Mouse (Mus musculus) embryonic facial prominence, embryonic 11.5 days (tissue): ENCODE measurements at regions not wholly inside any gene's neighbourhood (a gene's known extent, or its start where the extent isn't known, plus 50 kb on each side); places are given as distances from the start of the nearest gene placed in this dataset.

Experiments
- ATAC-seq: fragments of 200-750 bp; cut with Nextera tagmentation; replicated peaks from 2 replicates; pipeline ENCODE4 v1.8.0; 2017; ENCODE audit warnings: low read depth; ENCODE audit not compliant: insufficient number of reproducible peaks, low FRiP score, low TSS enrichment
- DNase-seq: peaks from one replicate; pipeline ENCODE4 v3.0.0-alpha.2; 2015; ENCODE audit warnings: low spot score
- H3K27ac ChIP-seq: fragments of 300-500 bp; sonication (generic); replicated peaks from 2 replicates; pipeline ENCODE4 v1.5.1; 2014; ENCODE audit warnings: mild to moderate bottlenecking, low read depth, low read length, control low read depth
- H3K27me3 ChIP-seq: fragments of 300-500 bp; sonication (generic); 2 replicates; pipeline ENCODE4 v1.6.1; 2014; ENCODE audit warnings: mild to moderate bottlenecking, low read length, moderate library complexity, mixed read lengths; ENCODE audit not compliant: control insufficient read depth, insufficient read depth
- H3K36me3 ChIP-seq: fragments of 300-500 bp; sonication (generic); replicated peaks from 2 replicates; pipeline ENCODE4 v1.6.1; 2014; ENCODE audit warnings: low read depth, mild to moderate bottlenecking, low read length, moderate library complexity, mixed read lengths; ENCODE audit not compliant: control insufficient read depth, insufficient read depth
- H3K4me1 ChIP-seq: fragments of 300-500 bp; sonication (generic); 2 replicates; pipeline ENCODE4 v1.6.1; 2014; ENCODE audit warnings: low read length, mixed read lengths; ENCODE audit not compliant: control insufficient read depth, insufficient read depth
- H3K4me2 ChIP-seq: fragments of 300-500 bp; sonication (generic); 2 replicates; pipeline ENCODE4 v1.6.1; 2014; ENCODE audit warnings: low read depth, mild to moderate bottlenecking, control low read depth, low read length, moderate library complexity
- H3K4me3 ChIP-seq: fragments of 300-500 bp; sonication (generic); 2 replicates; pipeline ENCODE4 v1.5.1; 2014; ENCODE audit warnings: low read depth, low read length, control low read depth
- H3K9ac ChIP-seq: fragments of 300-500 bp; sonication (generic); replicated peaks from 2 replicates; pipeline ENCODE4 v1.6.1; 2014; ENCODE audit warnings: mild to moderate bottlenecking, control low read depth, low read length
- H3K9me3 ChIP-seq: fragments of 300-500 bp; sonication (generic); replicated peaks from 2 replicates; pipeline ENCODE4 v1.6.1; 2016; ENCODE audit warnings: mild to moderate bottlenecking, low read length, inconsistent platforms, mixed read lengths; ENCODE audit not compliant: control insufficient read depth
- WGBS: fragments of 180-500 bp; shearing (Covaris S2); extraction: QIAGEN DNeasy Blood & Tissue Kit; methylation state at CpG from one replicate; pipeline ENCODE4 v1.1.7; 2014; 5-methylcytosine and 5-hydroxymethylcytosine counted together

GRCm38 (mm10) chr6:100148751-100149457 is 138.4 kb downstream of the Rybp start:
- no peak overlapping the region for H3K4me2 ChIP-seq
- no peak for DNase-seq
- no peak for ATAC-seq
- H3K9me3 ChIP-seq = no peaks in the 10 kb centered on the region
- H3K27me3 ChIP-seq = no peaks in the 10 kb centered on the region
- H3K4me1 ChIP-seq = peaks cover 7% of the 10 kb centered on the region
- no peak overlapping the region for H3K27ac ChIP-seq
- H3K9ac ChIP-seq = no peak overlapping the region
- no peak overlapping the region for H3K4me3 ChIP-seq
- WGBS = 78% methylated on average over 4 of the region's 4 CpGs
- H3K36me3 ChIP-seq = no peaks in the 10 kb centered on the region

- peaks cover 1% of the 10 kb centered on the region; the same call in 1 of the 2 replicates for H3K27me3 ChIP-seq
- DNase-seq (no peak), ATAC-seq (no peak)
- H3K27ac ChIP-seq = no peak overlapping the region
- no peaks in the 10 kb centered on the region for H3K9me3 ChIP-seq
- H3K36me3 ChIP-seq = no peaks in the 10 kb centered on the region
- peaks cover 10% of the 10 kb centered on the region for H3K4me1 ChIP-seq
- 25% methylated on average over 5 of the region's 5 CpGs for WGBS
- H3K4me3 ChIP-seq = no peak overlapping the region
- H3K9ac ChIP-seq = no peak overlapping the region
- no peak overlapping the region for H3K4me2 ChIP-seq
These were observed 140.8 kb downstream of the Rybp start for GRCm38 (mm10) chr6:100146360-100146935.

- Histone ChIP-seq H3K9me3 (no peaks in the 10 kb centered on the region), H3K4me1 (peaks cover 10% of the 10 kb centered on the region), H3K4me3 (no peak overlapping the region), H3K4me2 (no peak overlapping the region), H3K27ac (no peak overlapping the region), H3K27me3 (peaks cover 2% of the 10 kb centered on the region; the same call in 1 of the 2 replicates), H3K36me3 (no peaks in the 10 kb centered on the region), H3K9ac (no peak overlapping the region)
- ATAC-seq (no peak), DNase-seq (no peak)
- 75% methylated on average over 2 of the region's 2 CpGs for WGBS
These were observed 141.4 kb downstream of the Rybp start for GRCm38 (mm10) chr6:100145869-100146268.

- H3K4me3 ChIP-seq = no peak overlapping the region
- H3K4me1 ChIP-seq = peaks cover 10% of the 10 kb centered on the region
- 39% methylated on average over 4 of the region's 4 CpGs for WGBS
- H3K9ac ChIP-seq = no peak overlapping the region
- no peaks in the 10 kb centered on the region for H3K36me3 ChIP-seq
- no peak overlapping the region for H3K27ac ChIP-seq
- no peaks in the 10 kb centered on the region for H3K9me3 ChIP-seq
- DNase-seq (no peak), ATAC-seq (no peak)
- H3K4me2 ChIP-seq = no peak overlapping the region
- peaks cover 2% of the 10 kb centered on the region; the same call in 1 of the 2 replicates for H3K27me3 ChIP-seq
These were observed 142.6 kb downstream of the Rybp start for GRCm38 (mm10) chr6:100144544-100145287.

GRCm38 (mm10) chr6:100143586-100144301 is 143.5 kb downstream of the Rybp start:
- H3K27ac ChIP-seq = no peak overlapping the region
- no peak overlapping the region for H3K4me3 ChIP-seq
- H3K4me1 ChIP-seq = peaks cover 10% of the 10 kb centered on the region

DNA sequence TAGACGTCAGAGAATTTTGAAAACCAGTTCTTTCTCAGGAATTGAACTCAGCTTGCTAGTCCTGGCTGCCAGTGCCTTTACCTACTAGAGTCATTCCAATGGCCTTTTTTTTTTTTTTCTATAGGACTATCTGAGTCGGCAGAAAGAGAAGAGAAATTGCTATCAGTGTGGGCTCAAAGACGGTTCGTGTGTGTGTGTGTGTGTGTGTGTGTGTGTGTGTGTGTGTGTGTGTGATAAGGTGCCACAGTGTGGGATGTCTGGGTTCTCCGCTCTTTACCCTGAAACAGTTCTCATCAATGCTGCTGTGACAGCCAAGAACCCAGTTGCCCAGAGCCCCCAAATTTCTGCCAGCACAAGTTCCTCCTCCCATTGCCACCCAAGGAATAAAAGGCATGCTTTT is 146.1 kb downstream of the Rybp start:
- 75% methylated on average over 5 of the region's 5 CpGs for WGBS
- no peak for ATAC-seq

More at GRCm38 (mm10) chr6:100143586-100144301, 143.5 kb downstream of the Rybp start:
- Histone ChIP-seq H3K4me2 (peak overlapping the region; percentile 27; the same call in 1 of the 2 replicates), H3K9me3 (no peaks in the 10 kb centered on the region), H3K36me3 (no peaks in the 10 kb centered on the region), H3K9ac (peak overlapping the region; percentile 29), H3K27me3 (peaks cover 2% of the 10 kb centered on the region; the same call in 1 of the 2 replicates)
- DNase-seq (peak; percentile 50), ATAC-seq (no peak; the same call in 1 of the 2 replicates)
- WGBS = 3% methylated on average over 16 of the region's 16 CpGs

GRCm38 (mm10) chr6:100140581-100141114 is 146.6 kb downstream of the Rybp start:
- H3K27me3 ChIP-seq = peaks cover 2% of the 10 kb centered on the region; the same call in 1 of the 2 replicates

More for the DNA sequence above, 146.1 kb downstream of the Rybp start:
- Histone ChIP-seq H3K4me1 (peaks cover 7% of the 10 kb centered on the region), H3K9ac (no peak overlapping the region), H3K27me3 (peaks cover 2% of the 10 kb centered on the region; the same call in 1 of the 2 replicates), H3K4me3 (no peak overlapping the region), H3K4me2 (no peak overlapping the region), H3K36me3 (no peaks in the 10 kb centered on the region), H3K9me3 (no peaks in the 10 kb centered on the region), H3K27ac (no peak overlapping the region)
- DNase-seq = no peak

More at GRCm38 (mm10) chr6:100140581-100141114, 146.6 kb downstream of the Rybp start:
- H3K4me2 ChIP-seq = no peak overlapping the region
- WGBS = 37% methylated on average over 6 of the region's 6 CpGs
- no peaks in the 10 kb centered on the region for H3K9me3 ChIP-seq
- ATAC-seq (no peak), DNase-seq (no peak)
- no peak overlapping the region for H3K9ac ChIP-seq
- no peaks in the 10 kb centered on the region for H3K36me3 ChIP-seq
- no peak overlapping the region for H3K4me3 ChIP-seq
- H3K27ac ChIP-seq = no peak overlapping the region
- H3K4me1 ChIP-seq = peaks cover 7% of the 10 kb centered on the region
